Mouse (Mus musculus) kidney, postnatal 10 days (tissue): ENCODE measurements around the gene 2900026A02Rik.

Experiments used
- DNase-seq: peaks from one replicate; pipeline ENCODE4 v3.0.0; 2021; ENCODE audit warnings: mixed read lengths

2900026A02Rik gene

DNA sequence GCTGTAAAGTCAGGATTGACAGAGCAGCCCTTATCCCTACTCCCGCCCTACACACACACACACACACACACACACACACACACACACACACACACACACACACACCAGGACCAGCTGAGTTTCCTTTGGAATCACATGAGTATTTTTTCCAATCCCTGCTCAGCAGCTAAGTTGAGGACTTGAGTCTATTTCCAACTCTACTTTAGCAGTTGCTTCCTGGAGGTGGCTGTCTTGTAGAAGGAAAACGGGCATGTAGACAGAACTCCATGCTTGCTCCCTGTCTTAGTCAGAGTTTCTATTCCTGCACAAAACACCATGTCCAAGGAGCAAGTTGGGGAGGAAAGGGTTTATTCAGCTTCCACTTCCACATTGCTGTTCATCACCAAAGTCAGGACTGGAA lies 133.6 kb downstream of the 2900026A02Rik start:
- no peak for DNase-seq

DNA sequence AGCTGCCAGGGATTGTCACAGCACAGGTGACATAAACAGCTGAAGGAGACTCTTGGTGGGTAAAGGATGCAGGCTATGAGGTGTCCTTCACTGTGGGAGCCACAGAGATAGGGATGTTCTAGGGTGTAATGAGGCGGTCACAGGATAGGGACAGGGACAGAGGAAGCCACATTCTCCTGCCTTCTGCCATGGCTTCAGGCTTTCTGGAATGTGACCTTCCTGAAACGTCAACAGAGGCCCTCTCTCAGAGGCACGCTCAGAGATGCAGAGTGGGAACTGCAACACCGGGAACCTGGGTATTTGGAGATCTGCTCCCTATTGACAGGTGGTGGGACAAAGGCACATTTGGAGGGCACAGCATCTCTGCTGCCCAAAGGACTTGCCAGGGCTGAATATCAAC lies 134.0 kb downstream of the 2900026A02Rik start:
- DNase-seq, result no peak

DNA sequence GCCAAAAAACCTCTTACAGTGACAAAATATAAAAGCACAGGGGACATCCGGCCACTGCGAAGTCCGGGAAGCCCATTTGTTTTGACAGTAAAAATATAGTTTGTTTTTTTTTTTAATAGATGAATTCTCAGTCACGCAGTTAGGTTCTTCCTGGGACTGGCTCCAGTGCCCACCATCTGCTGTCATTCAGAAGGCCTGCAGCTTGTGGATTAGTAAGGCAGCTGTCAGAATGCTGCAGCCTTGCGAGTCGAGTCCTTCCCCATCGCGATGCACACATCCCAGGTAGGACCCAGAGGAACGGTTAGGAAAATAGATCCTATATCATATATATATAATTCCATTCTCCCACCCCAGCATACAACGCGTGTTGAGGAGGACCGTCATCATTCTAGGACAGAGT lies 134.6 kb downstream of the 2900026A02Rik start:
- no peak for DNase-seq

DNA sequence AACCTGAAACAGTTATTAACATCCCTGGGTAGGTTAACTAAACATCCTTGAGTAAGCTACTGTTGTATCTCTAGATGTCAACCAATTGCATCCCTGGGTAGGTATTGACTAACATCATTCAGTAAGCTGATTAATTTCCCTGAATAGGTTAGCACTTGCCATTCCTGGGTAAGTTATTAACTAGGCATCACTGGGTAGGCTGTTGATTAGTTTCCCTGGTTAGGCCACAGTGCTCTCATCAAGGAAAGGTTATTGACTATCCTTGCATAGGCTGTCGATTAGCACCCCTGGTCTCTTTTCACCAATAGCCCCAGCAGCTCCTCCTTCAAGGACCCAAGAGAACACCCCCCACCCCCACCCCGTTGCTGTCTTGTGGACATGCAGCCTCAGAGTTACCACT lies 135.1 kb downstream of the 2900026A02Rik start:
- no peak for DNase-seq

DNA sequence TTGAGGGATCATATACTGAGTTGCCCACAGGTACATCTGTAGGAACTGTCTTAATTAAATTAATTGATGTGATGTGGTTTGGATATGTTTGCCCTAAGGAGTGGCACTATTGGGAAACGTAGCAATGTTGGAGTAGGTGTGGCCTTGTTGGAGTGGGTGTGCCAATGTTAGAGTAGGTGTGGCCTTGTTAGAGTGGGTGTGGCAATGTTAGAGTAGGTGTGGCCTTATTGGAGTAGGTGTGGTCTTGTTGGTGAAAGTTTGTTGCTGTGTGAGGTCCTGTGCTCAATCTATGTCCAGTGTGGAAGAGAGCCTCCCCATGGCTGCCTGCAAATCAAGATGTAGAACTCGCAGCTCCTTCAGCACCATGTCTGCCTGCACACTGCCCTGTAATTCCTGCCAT lies 136.7 kb downstream of the 2900026A02Rik start:
- no peak for DNase-seq

DNA sequence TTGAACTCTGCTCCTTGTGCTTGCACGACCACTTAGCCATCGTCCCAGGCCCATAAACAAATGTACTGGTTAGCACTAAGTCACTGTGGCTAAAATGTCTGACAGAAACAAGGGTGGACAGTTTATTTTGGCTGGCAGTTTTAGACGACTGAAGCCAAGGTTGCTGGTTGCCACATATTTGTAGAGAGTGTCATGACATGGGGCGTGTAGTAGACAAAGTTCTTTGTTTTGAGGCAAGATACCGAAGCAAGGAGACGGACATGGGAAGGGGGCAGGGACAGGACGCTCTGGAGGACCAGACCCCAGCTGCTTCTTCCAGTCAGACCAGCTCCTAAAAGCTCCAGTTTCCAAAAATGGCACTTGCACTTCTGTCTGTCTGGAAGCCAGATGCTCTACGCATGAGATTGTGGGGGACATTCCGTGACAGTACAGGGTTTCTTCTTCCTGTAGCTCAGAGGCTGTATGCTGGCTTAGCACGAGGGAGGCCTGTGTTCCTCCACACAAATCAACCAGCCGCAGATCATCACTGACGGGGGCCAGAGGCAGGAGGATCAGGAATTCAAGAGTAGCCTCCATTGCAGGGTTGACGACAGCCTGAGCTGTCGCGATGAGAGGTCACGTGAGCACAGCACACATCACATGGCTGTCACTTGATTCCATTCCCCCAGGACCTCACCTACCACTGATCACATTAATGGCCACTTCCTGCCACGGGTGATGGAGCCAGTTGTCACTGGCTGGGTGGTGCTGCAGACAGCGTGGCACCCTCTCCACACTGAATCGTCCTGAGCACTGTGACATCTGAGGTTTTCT lies 138.5 kb downstream of the 2900026A02Rik start:
- no peak for DNase-seq

DNA sequence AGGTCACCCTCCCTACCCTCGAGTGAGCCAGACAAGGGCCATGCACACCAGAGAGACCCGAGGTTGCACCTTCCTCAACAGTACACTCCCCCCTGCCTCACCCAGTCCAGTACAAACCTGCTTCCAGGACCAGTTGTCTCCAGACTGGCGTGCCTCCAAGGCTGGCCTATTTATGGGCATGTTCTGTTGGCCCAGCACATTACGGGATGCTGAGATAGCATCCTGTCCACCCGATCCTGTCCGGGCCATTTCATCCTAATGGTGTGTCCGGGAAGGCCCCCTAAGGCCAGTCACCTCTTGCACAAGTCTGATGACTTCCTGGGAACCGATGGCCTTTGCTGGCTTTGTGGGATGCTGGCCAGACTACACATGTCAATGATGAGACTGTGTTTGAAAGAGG lies 139.6 kb downstream of the 2900026A02Rik start, which contains the start of gene Crybb3:
Crybb3 (minus strand) TSS at position 146 of the 400 bp plus-strand sequence.
- peak; percentile 74 for DNase-seq

DNA sequence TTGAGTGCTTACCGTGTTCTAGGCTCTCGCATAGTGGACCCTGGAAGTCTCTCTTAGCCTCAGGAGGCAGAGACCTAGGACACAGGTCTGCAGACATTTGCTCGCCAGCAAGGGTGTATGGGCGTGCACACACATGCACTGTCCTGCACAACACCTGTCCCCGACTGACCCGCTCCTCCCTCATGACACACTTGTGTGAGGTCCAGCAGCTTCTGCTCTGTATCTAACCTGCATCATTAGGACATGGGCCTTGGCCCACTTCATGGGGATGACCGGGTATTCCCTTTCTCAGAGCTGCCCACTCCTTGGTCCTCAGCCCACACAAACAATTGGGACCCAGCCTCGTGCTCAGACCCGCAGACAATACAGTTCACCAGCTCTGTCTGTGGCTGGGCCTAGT lies 140.0 kb downstream of the 2900026A02Rik start:
- no peak for DNase-seq

DNA sequence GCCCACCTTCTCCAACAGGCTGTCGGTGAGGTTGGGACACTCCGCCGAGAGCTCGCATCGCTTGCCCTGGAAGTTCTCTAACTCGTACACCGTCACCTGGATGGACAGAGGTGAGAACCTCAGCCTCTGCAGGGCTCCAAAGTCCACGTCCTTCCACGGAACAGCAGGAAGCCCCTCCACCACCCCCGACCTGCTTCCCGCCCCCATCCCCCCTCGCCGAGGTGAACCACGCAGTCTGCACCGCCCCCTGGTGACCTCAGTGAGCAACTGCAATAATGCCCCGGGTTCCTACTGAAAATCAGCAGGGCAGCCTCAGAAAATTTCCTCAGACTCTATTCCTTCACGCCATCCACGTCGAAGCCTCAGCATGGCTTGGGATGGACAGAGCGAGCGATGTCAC lies 141.3 kb downstream of the 2900026A02Rik start:
- peak; percentile 65 for DNase-seq

DNA sequence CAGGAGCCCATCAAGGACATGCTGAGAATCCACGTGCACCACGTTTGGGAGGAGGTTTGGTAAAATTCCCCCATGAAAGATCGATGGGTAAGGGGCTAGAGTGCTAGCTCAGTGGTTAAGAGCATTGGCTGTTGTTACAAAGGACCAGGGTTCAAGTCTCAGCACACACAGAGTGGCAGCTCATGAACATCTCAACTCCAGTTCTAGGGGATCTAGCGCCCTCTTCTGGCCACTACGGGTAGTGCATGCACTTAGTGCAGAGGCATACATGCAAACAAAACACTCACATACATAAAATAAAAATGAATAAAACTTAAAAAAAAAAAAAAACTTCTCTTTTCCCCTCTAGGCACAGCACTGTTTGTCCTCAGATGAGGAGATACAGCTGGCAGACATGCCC lies 142.3 kb downstream of the 2900026A02Rik start:
- no peak for DNase-seq

DNA sequence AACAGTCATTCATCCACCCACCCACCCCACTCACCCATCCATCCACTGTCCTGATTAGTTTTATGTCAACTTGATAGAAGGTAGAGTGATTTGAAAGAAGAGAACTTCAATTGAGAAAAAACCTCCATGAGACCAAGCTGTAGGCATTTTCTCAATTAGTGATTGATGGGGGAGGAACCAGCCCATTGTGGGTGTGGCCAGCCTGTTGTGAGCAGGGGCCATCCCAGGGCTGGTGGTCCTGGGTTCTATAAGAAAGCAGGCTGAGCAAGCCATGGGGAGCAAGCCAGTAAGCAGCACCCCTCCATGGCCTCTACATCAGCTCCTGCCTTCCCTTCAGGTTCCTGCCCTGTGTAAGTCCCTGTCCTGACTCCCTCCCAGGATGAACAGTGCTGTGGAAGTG lies 151.0 kb downstream of the 2900026A02Rik start, which contains the start of gene Crybb2:
Crybb2 (minus strand) TSS at position 101 of the 400 bp plus-strand sequence.
- no peak for DNase-seq

DNA sequence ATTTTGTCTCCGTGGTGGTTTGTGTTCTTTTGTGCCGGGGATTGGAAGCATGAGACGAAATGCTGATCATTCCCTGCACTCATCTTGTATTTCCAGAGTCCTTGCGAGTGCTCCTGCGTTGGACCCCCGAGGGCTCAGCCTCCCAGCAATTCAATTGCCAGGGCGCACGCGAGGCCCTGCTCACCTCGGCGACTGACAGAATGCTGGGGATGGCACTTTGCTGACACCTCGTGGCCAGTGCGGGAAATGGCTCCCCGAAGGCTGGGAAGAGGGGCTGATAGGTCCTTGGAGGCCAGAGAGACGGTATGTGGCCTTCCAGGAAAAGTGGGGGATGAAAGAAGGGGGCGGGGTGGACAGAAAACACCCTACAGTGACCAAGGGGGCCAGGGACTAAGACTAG lies 166.7 kb downstream of the 2900026A02Rik start:
- DNase-seq, result peak; percentile 86

DNA sequence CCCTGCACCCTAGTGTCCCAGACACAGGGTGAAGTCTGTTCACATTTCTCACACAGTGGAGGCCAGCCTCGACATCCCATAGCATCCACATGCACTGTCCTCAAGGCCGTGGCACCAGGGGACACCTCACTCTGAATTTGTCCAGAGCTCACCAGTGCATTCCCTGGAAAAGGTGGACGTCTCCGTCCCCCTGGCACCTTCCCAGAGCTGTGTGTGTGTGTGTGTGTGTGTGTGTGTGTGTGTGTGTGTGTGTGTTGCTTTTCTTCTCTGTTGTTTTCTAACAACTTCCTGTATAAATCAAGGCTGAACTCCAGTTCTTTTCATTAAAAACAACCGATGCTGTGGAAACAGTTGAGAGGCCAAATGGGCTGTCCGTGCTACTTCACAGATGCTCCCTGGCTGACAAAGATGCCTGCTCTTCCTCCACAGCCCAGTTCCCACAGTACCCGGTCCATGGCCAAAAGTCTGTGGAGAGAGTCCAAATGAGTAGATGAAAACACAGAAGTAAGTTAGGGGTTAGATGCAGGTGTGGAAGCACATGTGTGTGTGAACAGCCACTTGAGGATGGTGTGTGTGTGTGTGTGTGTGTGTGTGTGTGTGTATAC lies 170.4 kb downstream of the 2900026A02Rik start:
- peak; percentile 36 for DNase-seq

DNA sequence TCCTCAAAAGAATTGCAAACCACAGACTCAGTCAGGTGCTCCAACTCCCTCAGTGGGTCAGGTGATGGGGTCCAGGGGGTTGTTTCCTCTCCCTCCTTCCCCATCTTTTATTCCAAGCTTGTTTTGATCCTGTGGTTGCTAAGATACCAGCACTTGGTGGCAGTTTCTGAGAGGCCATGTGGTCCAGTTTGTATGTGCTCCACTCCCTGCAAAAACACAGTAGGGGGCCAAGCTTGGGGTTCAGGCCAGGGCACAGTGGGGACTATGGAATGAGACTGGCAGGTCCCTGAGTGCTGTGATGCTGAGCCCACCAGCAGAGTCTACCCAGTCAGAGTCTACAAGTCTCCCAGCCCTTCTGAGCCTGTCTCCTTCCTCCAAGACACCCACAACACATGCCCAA lies 171.2 kb downstream of the 2900026A02Rik start:
- no peak for DNase-seq

DNA sequence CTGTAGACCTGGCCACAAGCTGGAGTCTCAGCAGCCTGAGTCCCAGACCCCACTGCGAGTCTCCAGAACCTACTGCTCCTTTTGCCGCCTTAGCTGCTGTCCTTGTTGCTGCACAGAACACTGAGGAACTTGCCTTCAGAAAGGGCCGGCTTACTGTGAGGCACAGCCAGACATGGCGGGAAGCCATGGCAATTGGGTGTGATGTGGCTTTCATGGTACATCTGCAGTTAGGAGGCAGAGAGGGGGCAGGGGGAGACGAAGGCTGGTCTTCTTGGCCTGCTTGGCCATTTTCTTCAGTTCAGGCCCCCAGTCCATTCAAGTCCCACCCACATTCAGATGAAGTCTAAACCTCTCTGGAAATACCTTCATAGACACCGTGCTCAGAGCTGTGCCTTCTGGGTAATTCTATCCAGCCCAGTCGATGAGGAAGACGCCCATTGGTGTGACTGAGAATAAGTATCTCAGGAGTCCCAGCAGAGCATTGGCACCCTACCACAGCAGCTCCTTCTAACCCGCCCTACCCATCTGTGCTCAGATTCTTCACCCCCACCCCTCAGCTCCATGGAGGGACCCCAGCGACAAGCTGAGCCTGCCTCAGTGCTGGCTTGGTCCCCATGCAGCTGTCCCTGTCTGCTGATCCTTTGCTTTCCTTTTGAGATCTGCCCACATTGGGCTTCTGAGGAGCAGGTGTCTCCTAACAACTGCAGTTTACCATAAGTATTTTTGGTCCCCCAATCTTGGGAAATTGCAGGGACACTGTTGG lies 175.3 kb downstream of the 2900026A02Rik start:
- DNase-seq, result no peak

DNA sequence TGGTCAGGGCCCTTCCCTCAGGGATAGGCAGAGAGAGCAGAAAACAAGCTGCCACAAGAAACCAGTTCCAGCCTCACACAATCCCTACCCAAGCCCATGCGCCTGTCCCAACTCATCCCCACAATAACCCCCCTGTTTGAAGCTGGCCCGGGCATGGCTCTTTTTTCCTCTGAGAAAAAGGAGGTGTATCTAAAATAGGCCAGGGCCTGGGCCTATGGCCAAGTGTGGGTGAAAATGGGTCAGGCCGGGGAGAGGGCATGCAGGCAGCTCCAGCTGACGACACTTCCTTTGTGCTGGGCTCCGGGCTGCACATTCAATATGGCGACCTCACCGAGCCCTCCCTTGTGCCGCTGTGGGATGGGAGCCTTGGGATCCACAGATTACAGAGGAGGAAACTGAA lies 177.5 kb downstream of the 2900026A02Rik start:
- DNase-seq, result peak; percentile 33

DNA sequence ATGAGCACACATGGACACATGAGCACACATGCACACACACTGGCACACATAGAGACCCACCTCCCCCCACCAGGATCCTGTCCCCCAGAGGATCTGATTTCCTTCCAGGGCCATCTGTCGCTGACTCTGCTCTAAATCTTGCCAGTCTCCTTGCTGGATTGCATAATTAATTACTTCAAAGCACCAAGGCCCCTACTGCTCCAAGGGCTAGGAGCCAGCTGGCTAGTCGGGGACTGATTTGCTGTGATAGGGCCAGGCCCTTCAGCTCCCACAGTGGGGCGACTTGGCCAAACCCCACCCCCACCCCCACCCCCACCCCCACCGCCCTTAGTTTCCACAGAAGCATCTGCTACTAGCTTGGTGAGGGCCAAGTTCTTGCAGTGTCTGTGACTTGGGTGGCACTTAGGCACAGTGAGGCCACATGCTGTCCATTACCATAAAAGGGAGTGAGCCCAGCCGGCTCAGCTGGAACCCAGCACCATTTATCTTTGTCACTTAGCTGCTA lies 179.4 kb downstream of the 2900026A02Rik start:
- peak; percentile 76 for DNase-seq

DNA sequence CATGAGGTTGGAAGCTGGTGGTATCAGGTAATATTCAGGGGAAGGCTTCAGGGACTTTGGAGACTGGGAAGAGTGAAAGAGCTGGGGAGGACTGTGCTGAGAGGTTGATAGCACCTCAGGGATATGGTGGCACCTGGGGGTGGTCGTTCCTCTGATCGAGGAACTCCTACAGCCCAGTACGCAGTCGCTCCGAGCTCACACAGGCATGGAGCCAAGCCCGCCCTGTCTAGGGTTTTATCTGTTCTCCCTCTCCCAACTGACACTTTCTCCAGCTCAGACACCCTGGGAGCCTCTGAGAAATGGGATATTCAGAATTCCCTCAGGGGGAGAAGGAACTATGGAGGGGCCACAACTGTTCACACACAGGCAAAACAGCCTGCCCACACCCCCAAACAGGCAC lies 180.3 kb downstream of the 2900026A02Rik start:
- peak; percentile 69 for DNase-seq

DNA sequence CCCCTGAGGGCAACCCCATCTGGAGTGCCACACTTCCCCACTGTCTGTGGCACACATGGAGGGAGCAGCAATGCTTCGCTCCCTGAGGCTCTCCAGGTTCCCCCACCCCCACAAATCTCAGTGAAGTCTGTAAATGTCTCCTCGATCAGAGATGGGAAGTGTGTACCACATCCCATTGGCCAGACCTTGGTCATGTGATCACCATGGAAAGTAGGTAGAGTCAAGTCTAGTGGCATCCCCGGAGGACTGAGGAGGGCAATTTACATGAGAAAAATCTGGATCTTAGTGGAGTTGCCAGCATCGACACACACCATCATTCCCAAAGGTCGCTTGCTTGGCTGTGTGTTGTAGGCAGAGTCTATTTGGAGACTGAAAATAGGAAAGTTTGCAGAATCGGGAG lies 182.4 kb downstream of the 2900026A02Rik start:
- DNase-seq, result no peak
